In the genomic region with DNA sequence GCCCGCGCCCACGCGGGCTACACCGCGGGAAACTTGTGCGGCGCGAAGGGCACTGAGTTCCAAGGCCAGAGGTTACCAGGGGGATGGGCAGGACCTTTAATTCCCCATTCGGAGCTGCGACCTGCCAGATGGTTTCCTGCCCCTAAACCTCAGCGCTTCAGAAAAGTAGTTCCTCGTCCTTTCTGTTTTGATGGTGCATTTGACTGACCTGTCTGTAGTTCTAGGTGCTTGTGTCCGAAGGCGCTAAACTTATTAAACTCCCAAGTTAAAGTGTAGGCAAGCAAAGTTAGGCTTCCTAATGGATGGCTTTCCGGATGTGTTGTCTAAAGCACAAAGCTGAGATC, we compare ENCODE assay signal across 8 mouse cellular contexts. TPM values are rescaled to one million over a fixed set of nuclear protein-coding genes. Genes with fewer than 3 reads are reported as not detected.
DNase-seq lines count a peak whose midpoint lies in the region; ATAC-seq lines count a peak whose summit lies in the region.

No protein-coding gene starts in this region.

- intact Hi-C loops in left cerebral cortex, postnatal 10 days (cut with DNase I) = loop anchor here (2.0 to 10.0 kb wide), 4 partner anchors 97 to 315 kb away; no protein-coding TSS in a partner anchor
- intact Hi-C loops in left cerebral cortex, postnatal 14 days (cut with DNase I) = loop anchor here (5.0 kb wide), 3 partner anchors 92 to 223 kb away; no protein-coding TSS in a partner anchor

- H3K9me3 ChIP-seq in forebrain, embryonic 14.5 days (replicated peaks; ENCODE audit: control insufficient read depth, low read length) = no peaks in the 10 kb centered on the region
- H3K9me3 ChIP-seq in liver, embryonic 12.5 days (replicated peaks) = no peaks in the 10 kb centered on the region

- H3K4me1 ChIP-seq in forebrain, embryonic 14.5 days (ENCODE audit: control insufficient read depth, insufficient read depth, low read length) = peaks cover 10% of the 10 kb centered on the region
- H3K4me1 ChIP-seq in liver, embryonic 12.5 days = peaks cover 28% of the 10 kb centered on the region

- peaks cover 11% of the 10 kb centered on the region; the same call in 1 of the 2 replicates for H3K27me3 ChIP-seq in forebrain, embryonic 14.5 days (replicated peaks; ENCODE audit: control insufficient read depth, insufficient read depth, low read length)
- peaks cover 73% of the 10 kb centered on the region for H3K27me3 ChIP-seq in liver, embryonic 12.5 days (replicated peaks)

- peak overlapping the region; percentile 91 for H3K4me2 ChIP-seq in forebrain, embryonic 14.5 days (ENCODE audit: low read length)
- H3K4me2 ChIP-seq in liver, embryonic 12.5 days = peak overlapping the region; percentile 78

- no peak for ATAC-seq in forebrain, embryonic 14.5 days
- no peak; the same call in 1 of the 2 replicates for ATAC-seq in liver, embryonic 12.5 days

- H3K4me3 ChIP-seq in forebrain, embryonic 14.5 days (ENCODE audit: low read depth, low read length) = peak overlapping the region; percentile 74
- H3K4me3 ChIP-seq in liver, embryonic 12.5 days = peak overlapping the region; percentile 63

- peak overlapping the region; percentile 82 for H3K9ac ChIP-seq in forebrain, embryonic 14.5 days (ENCODE audit: low read length)
- H3K9ac ChIP-seq in liver, embryonic 12.5 days = peak overlapping the region; percentile 59

- H3K36me3 ChIP-seq in forebrain, embryonic 14.5 days (ENCODE audit: control insufficient read depth, insufficient read depth, low read length) = no peaks in the 10 kb centered on the region
- no peaks in the 10 kb centered on the region for H3K36me3 ChIP-seq in liver, embryonic 12.5 days

- peak overlapping the region; percentile 78; the same call in 1 of the 2 replicates for H3K27ac ChIP-seq in forebrain, embryonic 14.5 days (ENCODE audit: low read depth, low read length)
- H3K27ac ChIP-seq in liver, embryonic 12.5 days = peak overlapping the region; percentile 56

- 1% methylated on average over 16 of the region's 16 CpGs for WGBS in forebrain, embryonic 14.5 days
- under 1% methylated on average over 16 of the region's 16 CpGs for WGBS in liver, embryonic 12.5 days (ENCODE audit: insufficient replicate concordance)

- peak; percentile 66 for DNase-seq in embryo, embryonic 10 days (ENCODE audit: low spot score)
- no peak for DNase-seq in embryo, embryonic 9.5 days (ENCODE audit: extremely low spot score)
- peak; percentile 30 to 36 for DNase-seq in B cell, adult 2 months
- peak; percentile 31 for DNase-seq in forebrain, embryonic 14.5 days (ENCODE audit: low spot score)
- no peak for DNase-seq in right cerebral cortex, postnatal 14 days
- DNase-seq in left cerebral cortex, postnatal 10 days (ENCODE audit: extremely low spot score in 1 of 2, low spot score in 2 of 2) = no peak
- no peak for DNase-seq in left cerebral cortex, postnatal 14 days (ENCODE audit: low spot score in 2 of 2)

RNA-seq across cellular contexts. Expression of gene Lifr, which starts 39.5 kb away (rescaled TPM):
- polyA plus RNA-seq in forebrain, embryonic 14.5 days (2014; fragmentation: Nextera tagmentation; extraction: Ambion mirVana) = 8.5 and 10.7 TPM in 2 replicates
- 19.8 and 24.9 TPM in 2 replicates for polyA plus RNA-seq in liver, embryonic 12.5 days (2016; fragmentation: Nextera tagmentation; extraction: Ambion mirVana)
- 10 to 100 TPM; 34.0 to 43.9 TPM for total RNA-seq in left cerebral cortex, postnatal 10 days (2021)
- total RNA-seq in left cerebral cortex, postnatal 14 days (2021) = 10 to 100 TPM; 37.7 to 41.2 TPM

Comparison
In these comparisons a context has a peak if more than half of its experiments do, and no peak if none do; other contexts are left out.
1. DNase-seq: peak in embryo, embryonic 10 days (single experiment), B cell, adult 2 months (2 of 2) and forebrain, embryonic 14.5 days (single experiment); none in embryo, embryonic 9.5 days (single experiment), right cerebral cortex, postnatal 14 days (single experiment), left cerebral cortex, postnatal 10 days (0 of 2) and left cerebral cortex, postnatal 14 days (0 of 2).